Mouse (Mus musculus) brain, adult 2 months (tissue): Measurements from ENCODE around the gene Kcnj10.

Experiments used
- DNase-seq: peaks from one replicate; pipeline ENCODE4 v3.0.0; 2011; ENCODE audit warnings: low read depth, low spot score

Gene Kcnj10

DNA sequence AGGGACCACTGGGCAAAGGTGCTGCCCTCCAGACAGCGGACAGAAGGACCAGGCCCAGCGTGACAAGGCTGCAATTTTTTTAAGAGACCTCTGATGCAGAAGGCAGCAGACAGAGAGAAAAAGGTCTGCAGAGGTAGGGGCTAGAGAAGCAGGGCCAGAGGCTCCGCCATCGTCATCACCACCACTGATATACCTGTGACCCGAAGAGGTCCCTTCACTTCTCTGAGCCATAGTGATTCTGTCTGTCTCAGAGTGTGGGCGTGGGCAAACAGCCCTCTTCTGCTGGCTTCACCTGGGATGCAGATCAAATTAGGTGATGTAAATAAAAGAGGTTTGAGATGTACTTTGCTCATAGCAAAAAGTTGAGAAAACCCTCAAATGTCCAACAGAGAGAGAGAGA lies 11.4 kb upstream of the Kcnj10 start:
- no peak for DNase-seq

DNA sequence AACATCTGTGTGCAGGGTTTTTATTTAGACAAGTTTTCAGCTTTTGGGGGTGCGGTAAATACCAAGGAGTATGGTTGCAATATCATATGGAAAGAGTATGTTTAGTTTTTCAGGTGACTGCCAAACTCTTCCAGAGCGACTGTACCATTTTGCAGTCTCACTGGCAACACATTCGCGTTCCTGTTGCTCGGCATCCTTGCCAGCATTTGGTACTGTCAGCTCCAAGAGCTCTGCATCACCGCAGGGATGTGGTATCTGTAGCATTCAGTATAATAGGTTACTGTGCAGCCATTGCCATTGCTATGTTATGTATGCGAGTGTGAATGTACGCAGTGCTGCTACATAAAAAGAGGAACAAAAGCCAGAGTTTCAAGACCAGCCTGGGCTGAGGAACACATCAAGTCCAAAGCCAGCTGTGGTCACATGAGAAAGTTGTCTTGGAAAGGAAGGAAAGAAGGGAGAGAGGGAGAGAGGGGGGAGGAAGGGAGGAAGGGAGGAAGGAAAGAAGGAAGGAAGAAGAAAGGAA lies 9.5 kb upstream of the Kcnj10 start:
- peak; percentile 88 for DNase-seq

DNA sequence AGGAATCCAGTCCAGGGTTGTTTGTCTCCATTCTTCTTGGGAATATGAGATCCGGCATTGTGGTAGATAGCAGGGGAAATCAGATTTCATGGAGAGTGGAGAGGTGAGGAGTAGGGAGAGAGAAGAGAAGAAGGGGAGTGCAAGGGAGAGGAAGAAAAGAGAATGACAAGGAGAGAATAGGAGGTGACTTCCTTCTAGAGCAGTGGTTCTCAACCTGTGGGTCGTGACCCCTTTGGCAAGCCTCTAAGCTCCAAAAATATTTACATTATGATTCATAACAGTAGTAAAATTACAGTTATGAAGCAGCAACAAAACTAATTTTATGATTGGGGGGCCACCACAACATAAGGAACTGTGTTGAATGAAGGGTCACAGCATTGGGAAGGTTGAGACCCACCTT lies 8.1 kb upstream of the Kcnj10 start:
- DNase-seq, result no peak

DNA sequence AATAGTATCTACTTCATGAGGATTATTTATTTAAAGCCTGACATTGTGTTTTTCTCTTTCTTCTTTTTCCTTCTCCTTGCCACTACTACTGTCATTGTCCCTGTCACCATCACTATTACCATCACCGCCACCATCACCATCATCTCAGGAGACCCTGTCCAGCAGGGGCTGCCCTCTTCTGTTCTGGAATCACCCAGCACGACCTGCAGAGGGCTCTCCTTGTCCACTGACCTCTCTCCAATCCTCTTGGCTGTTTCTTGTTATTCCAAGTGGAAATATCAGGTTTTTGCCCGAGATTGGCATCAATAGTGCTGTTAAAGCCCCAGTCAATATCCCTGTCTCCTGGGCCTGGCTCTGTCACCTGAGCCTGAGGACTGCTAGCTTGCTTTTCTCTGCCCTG lies 7.5 kb upstream of the Kcnj10 start:
- peak; percentile 58 for DNase-seq

DNA sequence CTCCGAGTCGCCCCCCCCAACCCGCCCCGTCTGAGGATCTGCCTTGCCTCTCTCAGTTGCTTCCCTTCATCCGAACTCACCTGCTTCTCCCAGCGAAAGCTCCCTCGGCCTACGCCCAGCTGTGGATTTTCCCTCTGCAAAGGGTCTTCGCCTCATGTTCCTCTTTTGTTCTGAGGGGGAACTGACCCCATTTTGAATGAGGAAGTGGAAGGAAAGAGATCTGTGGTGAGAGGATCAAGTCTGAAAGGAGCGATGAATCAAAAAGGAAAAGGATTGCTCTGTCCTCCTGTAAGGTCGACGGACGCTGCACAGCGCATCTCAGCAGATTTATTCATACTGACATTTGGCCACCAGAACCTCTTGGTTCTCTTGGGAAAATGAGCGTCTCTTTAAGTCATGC lies 5.2 kb upstream of the Kcnj10 start:
- no peak for DNase-seq

DNA sequence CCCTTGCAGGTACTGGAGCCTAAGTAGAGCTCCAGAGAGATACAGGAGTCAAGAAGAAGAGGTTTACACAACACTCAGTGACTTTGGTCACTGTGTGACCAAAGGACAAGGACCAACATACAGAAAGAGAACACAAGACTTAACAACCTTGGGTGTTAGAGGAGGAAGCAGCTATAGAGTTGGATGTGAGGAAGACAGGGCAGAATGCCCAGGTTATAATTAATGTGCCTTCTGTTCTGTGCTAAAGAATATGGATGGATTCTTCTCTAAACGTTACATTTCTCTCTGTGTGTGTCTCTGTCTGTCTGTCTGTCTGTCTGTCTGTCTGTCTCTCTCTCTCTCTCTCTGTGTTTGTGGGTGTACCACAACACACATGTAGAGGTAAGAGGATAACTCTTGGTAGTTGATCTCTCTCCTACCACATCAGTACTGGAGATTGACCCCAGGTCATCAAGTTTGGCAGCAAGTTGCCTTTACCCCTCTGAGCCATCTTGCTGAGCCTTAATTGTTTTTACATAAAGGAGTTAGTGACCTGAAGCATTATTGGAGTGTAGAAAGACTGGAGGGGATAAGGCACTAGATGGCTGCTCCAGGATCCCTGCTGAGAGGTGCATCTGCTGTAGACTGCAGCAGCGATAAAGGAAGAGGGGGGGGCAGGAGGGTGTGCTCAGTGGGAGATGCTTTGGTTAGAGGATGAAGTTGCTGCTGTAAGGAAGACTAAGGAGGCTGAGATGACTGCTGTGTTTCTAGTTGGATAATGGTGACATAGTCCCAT lies 3.4 kb upstream of the Kcnj10 start:
- peak; percentile 88 for DNase-seq

DNA sequence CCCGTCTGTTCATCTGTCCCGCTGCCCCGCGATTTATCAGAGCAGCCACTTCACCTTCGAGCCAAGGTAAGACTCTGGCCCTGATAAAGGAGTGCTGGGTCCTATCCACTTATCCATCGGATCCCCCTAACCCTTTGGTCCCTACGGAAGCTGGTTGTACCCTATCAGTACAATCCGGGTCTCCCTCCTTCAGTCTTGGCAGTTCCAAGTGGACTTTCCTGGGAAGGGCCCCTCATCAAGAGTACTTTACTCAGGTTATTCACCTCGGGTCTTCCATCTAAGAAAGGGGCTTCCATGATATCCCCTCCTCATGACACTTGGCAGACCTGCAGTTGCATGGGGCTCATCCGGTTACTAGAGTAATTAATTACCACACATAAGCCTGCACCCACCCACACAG lies 376 bp downstream of the Kcnj10 start:
- no peak for DNase-seq

DNA sequence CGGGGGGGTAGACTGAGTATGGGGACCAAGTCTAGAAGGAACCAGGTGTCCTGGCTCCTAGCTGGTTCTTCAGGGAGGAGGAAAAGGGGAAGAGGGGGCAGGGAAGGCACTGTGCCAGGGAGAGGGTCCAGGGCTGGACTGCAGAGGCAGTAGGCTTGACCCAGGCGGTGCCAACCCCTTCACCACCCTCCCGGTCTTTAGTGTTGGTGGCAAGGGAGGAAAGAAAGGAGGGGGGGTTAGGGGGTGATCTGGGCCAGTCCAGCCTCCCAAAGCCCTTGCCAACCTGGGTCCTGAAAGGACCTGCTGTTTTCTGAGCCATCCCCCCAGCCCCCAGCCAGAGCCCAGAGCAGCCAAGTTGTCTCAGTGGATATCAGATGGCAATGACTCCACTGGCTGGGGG lies 1.7 kb downstream of the Kcnj10 start:
- DNase-seq, result peak; percentile 93

DNA sequence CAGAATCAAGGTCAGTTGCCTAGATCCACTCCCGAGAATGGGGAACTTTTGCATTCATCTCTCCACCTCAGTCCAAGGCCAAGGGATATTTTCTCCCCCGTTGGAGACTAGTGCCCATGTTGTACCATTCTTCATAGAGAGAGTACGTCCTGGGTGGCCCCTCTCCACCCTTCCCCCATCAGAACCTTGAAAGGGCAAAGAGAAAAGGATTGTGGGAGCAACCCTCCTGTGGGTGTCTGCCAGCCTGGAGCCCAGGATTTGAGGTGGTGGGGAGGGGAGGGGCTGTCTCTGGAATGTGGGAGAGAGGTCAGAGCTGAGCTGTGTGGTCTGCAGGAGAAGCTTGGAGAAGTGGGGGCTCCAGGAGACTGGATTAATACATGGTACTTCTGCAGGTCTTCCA lies 2.9 kb downstream of the Kcnj10 start:
- DNase-seq, result no peak

DNA sequence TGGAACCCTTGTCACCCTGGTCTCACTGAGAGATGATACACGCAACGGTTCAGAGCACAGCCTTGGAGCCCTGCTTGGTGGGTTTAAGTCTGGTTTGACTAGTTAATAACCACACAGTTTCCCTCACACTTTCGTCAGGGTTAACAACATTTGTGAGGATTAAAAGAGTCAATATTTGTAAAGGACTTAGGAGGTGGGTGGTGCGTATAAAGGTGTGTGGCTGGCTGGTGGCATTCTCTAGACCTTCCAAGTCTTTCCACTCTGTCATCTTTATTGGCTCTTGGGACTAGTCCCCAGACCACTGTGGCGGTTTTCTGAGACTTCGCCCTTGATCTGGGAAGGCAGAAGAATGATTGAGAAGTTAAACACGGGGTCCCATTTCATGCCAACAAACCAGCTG lies 3.8 kb downstream of the Kcnj10 start:
- DNase-seq, result no peak

DNA sequence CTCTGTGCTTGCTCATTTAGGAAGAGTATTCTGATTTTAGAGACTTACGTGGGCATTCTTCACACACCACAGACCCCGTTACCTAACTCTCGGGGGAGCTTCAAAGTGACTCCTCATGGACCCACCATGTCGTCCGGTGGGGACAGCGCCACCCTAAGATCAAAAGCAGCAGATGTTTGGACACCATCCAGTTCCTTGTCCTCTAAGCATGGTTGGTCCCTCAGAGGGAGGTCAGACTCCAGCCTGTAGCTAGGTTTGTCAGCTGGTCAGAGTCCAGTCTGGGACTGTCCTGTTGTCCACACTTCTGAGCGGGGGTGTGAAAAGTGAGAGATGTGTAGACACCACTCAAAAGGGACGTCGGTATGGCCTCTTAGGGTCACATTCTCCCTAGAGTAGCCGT lies 5.7 kb downstream of the Kcnj10 start:
- peak; percentile 65 for DNase-seq

DNA sequence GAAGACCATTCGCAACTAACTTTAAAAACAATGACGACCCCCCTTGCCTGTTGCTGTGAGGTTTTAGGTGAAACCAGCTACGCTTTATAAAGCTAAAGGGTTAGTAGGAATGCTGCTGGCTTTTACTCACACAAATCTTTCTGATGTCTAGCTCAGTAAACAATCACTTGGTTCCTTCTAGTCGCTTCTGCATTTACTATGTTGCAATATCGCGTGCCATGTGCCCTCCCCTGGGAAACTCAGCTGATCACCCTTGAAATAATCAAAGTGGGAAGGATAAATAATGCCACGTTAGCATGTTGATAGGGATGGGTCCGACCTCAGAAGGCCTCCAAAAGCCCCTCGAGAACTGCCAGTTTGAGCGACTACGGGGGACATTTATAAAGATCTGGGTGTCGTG lies 6.4 kb downstream of the Kcnj10 start:
- no peak for DNase-seq

DNA sequence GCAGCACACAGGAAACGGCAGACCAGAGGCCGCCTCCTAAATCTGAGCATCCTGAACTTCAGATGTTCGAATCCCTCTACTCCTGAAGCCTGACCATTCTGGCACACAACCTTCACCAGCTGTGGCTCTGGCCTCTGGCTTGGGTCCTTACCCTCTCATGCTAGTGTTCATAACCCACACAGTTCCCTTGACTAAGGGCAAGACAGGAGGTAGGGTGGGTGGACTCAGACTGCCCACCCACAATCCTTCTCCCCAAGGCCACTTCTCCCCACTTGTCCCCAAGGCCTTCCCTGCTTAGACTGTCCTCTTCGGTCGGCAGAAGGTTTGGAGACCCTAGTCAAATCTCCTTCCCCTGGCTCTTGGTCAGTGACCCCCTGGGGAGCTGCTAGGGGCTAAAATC lies 8.5 kb downstream of the Kcnj10 start:
- no peak for DNase-seq

DNA sequence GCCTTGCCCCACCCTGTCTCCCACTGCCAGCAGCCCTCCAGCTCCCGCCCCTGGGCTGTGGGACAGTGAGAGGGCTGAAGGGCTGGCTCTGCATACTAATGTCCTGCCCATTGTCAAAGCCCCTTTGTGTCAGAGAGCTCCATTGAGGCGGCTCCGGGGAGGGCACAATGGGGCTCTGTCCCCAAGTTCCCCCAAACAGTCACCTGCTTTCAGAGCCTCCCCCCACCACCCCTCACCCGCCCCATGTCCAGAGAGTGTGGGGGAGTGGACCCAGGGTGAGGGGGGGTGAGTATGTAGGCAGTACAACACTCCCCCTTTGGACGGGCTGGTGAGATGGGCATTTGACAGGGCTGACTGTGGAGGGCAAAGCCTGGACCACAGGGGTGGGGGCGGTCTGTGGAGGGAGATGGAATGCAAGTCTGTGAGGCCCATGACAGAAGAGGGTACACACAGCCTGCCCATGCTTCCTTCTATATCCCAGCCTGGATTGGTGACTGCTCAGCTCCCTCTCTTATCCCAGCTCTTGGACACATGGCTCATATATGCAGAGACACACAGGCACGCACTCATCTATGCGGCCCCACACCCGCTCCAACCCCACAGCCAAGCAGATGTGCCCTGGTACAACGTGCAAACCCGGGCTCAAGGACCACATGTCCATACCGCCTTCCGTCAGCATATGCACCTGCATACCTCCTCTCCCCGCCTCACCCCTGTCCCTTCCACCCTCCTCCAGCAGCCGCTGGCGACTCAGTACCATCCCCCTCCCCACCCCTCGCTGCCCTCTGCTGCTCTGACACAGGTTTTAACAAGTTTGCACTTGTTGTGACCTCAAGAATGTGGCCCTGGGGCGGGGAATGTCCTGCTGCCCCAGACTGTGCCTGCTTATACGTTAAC lies 9.2 kb downstream of the Kcnj10 start:
- DNase-seq, result peak; percentile 94

DNA sequence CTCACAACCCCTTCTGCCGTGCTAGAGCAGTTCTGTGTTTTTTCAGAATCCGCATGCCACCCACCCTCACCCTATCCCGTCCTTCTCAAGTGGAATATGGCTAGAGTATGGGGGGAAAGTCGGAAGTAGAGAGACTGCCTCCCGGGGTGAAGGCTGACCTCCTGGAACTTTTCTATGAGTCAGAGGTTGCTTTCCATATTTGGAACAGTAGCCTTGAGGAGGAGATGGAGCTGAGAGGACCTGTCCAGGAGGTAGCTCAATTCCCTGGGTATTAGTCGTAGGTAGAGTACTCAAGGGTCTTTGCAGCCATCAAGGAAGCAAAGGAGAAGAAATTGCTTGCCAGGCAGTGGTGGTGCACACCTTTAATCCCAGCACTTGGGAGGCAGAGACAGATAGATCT lies 11.0 kb downstream of the Kcnj10 start:
- no peak for DNase-seq

DNA sequence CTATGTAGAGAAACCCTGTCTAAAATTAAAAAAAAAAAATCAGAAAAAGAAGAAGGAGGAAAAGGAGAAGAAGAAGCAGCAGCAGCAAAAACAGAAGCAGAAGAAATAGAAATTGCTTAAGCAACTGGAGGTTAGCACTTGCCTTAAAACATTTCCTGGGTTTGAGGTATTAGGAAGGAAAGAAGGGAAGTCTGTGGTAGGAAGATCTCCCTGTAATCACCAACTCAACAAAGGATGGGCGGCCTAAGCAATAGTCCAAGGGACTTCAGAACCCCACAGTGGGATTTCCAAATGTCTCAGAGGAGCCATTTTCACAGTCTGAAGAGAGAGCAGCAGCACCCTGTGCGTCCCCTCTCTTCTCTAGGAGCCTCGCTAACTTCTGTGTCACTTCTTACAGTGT lies 11.4 kb downstream of the Kcnj10 start:
- DNase-seq, result no peak

DNA sequence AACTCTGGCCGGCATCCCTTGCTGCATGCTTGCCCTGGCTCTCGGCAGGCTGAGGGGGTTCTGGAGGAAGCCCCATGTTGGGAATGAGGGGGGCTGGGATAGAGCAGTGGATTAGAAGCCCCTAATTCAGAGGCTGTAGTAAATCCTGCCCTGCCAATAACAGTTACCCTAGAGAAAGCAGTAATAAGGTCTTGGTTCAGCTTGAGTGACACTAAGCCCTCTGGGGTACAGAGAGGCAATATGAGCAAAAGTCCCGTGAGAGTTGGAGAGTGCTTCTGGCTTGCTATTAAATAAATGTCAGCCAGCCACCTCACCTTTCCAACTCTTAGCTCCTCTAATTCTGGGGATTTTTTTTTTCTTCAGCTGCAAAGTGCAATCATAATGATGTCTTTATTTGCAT lies 14.3 kb downstream of the Kcnj10 start:
- DNase-seq, result no peak

DNA sequence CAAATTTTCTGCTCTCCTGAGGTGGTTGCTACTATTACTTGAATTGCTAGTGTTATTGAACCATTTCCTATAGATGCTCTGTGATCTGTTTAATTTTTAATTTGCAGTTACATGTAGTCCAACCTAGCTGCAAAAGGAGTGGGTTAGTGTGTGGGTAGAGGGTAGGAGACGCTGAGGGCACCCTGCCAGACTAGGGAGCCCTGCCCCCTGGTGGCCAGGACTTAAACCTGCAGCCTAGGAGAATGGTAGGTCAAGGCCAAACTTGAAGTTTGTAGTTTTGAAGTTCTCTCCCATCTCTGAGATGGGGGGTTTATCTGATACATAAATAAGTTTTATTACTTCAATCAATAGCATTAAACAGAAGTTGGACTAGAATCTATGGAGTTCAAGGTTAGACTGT lies 16.5 kb downstream of the Kcnj10 start:
- DNase-seq, result peak; percentile 75

DNA sequence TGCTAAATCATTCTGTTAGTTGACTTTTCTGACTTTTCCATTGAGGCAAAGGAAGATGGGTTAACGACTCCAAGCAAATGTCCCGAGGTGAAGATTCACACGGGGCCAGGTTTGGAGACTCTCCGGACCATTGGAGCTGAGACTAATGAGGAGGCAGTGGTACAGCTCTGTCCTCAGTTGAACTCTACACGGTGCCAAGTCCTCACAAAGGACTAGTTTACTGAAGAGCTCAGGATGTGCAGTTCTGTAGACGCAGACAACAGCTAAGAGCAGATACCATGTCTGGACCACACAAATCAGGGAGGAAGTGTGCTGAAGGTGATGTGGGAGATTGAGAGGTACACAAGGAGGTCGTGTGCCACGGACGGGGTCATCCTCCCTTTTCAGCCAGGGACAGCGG lies 17.3 kb downstream of the Kcnj10 start:
- peak; percentile 61 for DNase-seq

DNA sequence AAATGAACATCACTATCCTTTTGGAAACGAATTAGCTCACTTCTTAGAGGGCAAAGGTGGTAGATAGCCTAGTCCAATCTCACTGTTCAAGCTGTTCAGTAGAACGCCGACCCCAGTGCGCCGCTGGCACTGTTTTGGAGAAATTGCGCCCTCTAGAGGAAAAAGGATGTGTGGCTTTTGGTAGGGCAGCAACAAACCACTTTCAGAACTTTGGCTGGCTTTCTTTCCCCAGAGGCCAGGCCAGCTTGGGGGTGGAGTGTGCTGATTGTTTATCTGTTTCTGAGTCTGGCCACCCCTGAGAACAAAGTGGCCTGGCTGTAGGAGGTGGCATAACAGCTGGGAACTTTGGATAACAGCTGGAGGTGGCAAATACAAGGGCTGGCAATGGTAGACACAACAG lies 23.7 kb downstream of the Kcnj10 start:
- DNase-seq, result peak; percentile 81

DNA sequence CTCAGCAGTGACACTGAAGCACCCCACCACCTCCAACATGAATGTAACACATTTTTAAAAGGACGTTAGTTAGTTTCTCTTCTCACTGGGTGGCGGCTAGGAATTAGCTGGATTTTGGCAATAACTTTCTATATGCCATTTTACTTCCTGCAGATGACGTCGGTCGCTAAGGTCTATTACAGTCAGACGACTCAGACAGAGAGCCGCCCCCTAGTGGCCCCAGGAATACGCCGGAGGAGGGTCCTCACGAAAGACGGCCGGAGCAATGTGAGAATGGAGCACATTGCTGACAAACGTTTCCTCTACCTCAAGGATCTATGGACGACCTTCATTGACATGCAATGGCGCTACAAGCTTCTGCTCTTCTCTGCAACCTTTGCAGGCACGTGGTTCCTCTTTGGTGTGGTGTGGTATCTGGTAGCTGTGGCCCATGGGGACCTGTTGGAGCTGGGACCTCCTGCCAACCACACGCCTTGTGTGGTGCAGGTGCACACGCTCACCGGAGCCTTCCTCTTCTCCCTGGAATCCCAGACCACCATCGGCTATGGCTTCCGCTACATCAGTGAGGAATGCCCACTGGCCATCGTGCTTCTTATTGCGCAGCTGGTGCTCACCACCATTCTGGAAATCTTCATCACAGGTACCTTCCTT lies 27.9 kb downstream of the Kcnj10 start:
- DNase-seq, result peak; percentile 34

DNA sequence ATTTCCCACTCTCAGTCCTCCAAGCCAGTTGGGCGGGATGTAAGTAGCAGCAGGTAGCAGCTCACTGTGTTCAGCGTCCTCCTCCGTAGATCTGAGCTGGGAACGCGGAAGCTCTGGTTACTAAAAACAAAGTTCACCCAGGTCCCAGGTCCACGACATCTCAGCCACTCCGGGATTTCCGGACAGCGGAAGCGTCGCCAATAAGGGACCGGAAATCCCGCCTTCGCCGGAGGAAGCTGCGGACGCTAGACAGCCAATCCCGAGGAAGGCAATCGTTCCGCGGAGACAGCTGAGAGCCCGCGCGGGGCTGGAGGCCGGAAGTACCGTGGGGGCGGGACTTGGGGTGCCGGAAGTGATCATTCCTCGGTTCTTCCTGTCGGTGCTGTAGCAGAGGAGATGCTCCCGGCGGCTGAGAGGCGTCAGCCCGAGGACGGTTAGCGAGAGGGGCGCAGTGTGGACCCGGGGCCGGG lies 35.2 kb downstream of the Kcnj10 start, which contains the start of gene Pigm:
TSS of gene Pigm (plus strand) at position 349 of the 470 bp plus-strand sequence.
- peak; percentile 99 for DNase-seq
